Mouse (Mus musculus) embryonic facial prominence, embryonic 10.5 days (tissue): ENCODE data around the gene Fgfr2. TPM values are rescaled to one million over a fixed set of nuclear protein-coding genes. Genes with fewer than 3 reads are reported as not detected.

Experiments used
- DNase-seq: peaks from one replicate; pipeline ENCODE4 v3.0.0-alpha.2; 2017; ENCODE audit warnings: low spot score
- H3K27ac ChIP-seq: fragments of 300-500 bp; sonication (generic); replicated peaks from 2 replicates; pipeline ENCODE4 v1.5.1; 2016; ENCODE audit warnings: mild to moderate bottlenecking
- H3K27me3 ChIP-seq: fragments of 300-500 bp; sonication (generic); replicated peaks from 2 replicates; pipeline ENCODE4 v1.6.1; 2016; ENCODE audit warnings: low read depth, mild to moderate bottlenecking; ENCODE audit not compliant: poor library complexity, severe bottlenecking
- H3K36me3 ChIP-seq: fragments of 300-500 bp; sonication (generic); replicated peaks from 2 replicates; pipeline ENCODE4 v1.6.1; 2016; ENCODE audit warnings: mild to moderate bottlenecking, moderate library complexity
- H3K4me1 ChIP-seq: fragments of 300-500 bp; sonication (generic); 2 replicates; pipeline ENCODE4 v1.6.1; 2016
- H3K4me3 ChIP-seq: fragments of 300-500 bp; sonication (generic); 2 replicates; pipeline ENCODE4 v1.5.1; 2016; ENCODE audit warnings: mild to moderate bottlenecking, moderate library complexity
- H3K9me3 ChIP-seq: fragments of 300-500 bp; sonication (generic); 2 replicates; pipeline ENCODE4 v1.6.1; 2016; ENCODE audit warnings: mild to moderate bottlenecking
- WGBS: fragments of 180-500 bp; shearing (Covaris S2); methylation state at CpG from one replicate; pipeline ENCODE4 v1.1.7; 2016; 5-methylcytosine and 5-hydroxymethylcytosine counted together
- polyA plus RNA-seq: library from polyadenylated mRNA; unstranded; fragments of >200 nt; fragmentation: Nextera tagmentation; extraction: Ambion mirVana; gene quantifications from 2 replicates; pipeline ENCODE4 v1.2.1, GENCODE M21; 2016

Fgfr2 gene
- polyA plus RNA-seq, 1 experiment from 2014 or later = 74.3 TPM

DNA sequence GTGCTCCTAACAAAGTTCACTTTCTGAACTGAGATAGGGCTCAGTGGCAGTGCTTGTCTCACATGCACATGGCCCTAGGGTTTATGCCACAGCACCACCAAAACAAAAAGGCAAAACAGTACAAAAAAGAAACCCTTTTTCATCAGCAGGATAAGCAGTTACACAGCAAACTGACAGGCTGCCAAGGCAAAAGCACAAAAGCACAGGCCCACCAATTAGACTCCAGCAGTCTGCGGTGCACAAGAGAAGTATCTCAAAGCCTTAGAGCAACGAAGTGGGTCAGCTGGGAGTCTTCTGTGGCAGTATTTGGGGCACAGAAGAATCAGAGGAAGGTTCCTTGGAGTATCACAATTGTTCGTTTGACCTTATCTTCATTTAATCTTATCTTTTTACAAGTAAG is 302.5 kb downstream of the Fgfr2 start:
- Histone ChIP-seq H3K4me1 (peaks cover 8% of the 10 kb centered on the region), H3K36me3 (peaks cover 28% of the 10 kb centered on the region), H3K9me3 (no peaks in the 10 kb centered on the region), H3K27ac (no peak overlapping the region), H3K4me3 (no peak overlapping the region), H3K27me3 (no peaks in the 10 kb centered on the region)
- DNase-seq = no peak
- WGBS = 83% methylated on average over 3 of the region's 3 CpGs

GRCm38 (mm10) chr7:132817056-132817455 is 306.1 kb downstream of the Fgfr2 start:
- no peaks in the 10 kb centered on the region for H3K9me3 ChIP-seq
- H3K27me3 ChIP-seq = no peaks in the 10 kb centered on the region
- 93% methylated on average over 6 of the region's 6 CpGs for WGBS
- no peak overlapping the region for H3K4me3 ChIP-seq
- H3K27ac ChIP-seq = no peak overlapping the region
- peaks cover 44% of the 10 kb centered on the region for H3K4me1 ChIP-seq
- no peak for DNase-seq
- H3K36me3 ChIP-seq = peaks cover 12% of the 10 kb centered on the region

GRCm38 (mm10) chr7:132816528-132816927 is 306.6 kb downstream of the Fgfr2 start:
- Histone ChIP-seq H3K27me3 (no peaks in the 10 kb centered on the region), H3K4me3 (no peak overlapping the region), H3K36me3 (peaks cover 12% of the 10 kb centered on the region), H3K4me1 (peaks cover 49% of the 10 kb centered on the region), H3K9me3 (no peaks in the 10 kb centered on the region), H3K27ac (no peak overlapping the region)
- 74% methylated on average over 2 of the region's 2 CpGs for WGBS
- no peak for DNase-seq

- H3K4me1 ChIP-seq = peaks cover 63% of the 10 kb centered on the region
- peaks cover 5% of the 10 kb centered on the region for H3K36me3 ChIP-seq
- H3K4me3 ChIP-seq = peak overlapping the region; percentile 23; the same call in 1 of the 2 replicates
- no peaks in the 10 kb centered on the region for H3K9me3 ChIP-seq
- H3K27ac ChIP-seq = peak overlapping the region; percentile 73
- DNase-seq = peak; percentile 65
- 34% methylated on average over 5 of the region's 5 CpGs for WGBS
- H3K27me3 ChIP-seq = no peaks in the 10 kb centered on the region
Observed at GRCm38 (mm10) chr7:132815081-132815480, 308.1 kb downstream of the Fgfr2 start.

DNA sequence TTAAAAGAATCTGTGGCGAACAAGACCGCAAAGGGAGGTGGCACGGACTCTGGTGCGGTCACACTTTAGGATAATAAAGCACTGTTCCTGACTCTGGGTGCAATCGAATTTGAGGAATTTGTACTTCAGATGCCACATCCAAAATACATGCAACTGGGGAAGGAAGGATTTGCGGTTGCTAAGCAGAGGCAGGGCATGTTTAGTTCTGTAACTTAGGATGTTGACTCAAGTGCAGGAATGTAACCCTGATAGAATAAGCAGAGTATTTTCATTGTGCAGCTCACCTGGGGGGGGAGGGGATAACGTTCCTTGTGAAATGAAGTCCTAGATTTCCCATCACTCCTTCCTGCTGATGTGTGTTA is 309.1 kb downstream of the Fgfr2 start:
- WGBS = under 1% methylated on average over 7 of the region's 7 CpGs
- Histone ChIP-seq H3K27me3 (no peaks in the 10 kb centered on the region), H3K4me3 (peak overlapping the region; percentile 81), H3K9me3 (no peaks in the 10 kb centered on the region), H3K36me3 (peaks cover 4% of the 10 kb centered on the region; the same call in 1 of the 2 replicates), H3K4me1 (peaks cover 73% of the 10 kb centered on the region), H3K27ac (peak overlapping the region; percentile 97)
- no peak for DNase-seq

DNA sequence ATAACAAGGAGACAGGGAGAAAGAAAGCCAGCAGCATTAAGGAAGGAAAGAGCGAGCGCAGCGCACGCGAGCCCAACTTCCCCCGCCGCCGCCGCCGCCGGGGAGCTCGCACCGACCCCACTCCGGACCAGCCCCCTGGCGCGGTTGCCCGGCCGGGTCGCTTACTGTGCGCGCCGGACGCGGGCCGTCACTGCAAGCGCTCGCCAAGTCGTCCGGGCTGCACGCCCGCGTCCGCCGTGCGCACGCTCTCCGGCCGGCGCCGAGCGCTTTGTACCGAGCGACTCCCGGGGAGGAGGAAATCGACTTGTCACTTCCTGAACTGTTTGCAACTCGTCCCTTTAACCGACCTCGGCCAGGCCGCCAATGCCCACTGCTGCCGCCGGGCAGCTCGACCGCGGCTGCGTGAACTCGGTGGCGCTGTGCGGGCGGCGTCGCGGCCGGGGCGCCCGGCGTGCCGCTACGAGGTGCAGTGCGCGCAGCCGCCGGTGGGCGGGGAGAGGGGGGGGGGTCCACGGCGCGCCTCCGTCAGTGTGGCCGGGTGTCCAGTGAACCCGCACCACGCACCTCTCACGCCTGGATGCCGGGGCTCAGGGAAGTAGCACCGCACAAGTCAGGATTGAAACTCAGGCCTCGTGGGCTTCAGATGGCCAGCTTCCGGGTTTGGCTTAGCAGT is 309.6 kb downstream of the Fgfr2 start, which contains the start of gene Fam53b:
Fam53b (minus strand) TSS at position 471 of the 673 bp plus-strand sequence.
- Histone ChIP-seq H3K4me1 (peaks cover 79% of the 10 kb centered on the region), H3K4me3 (peak within 1 kb of the TSS; percentile 81), H3K36me3 (no peaks in the 10 kb centered on the region; the same call in 1 of the 2 replicates), H3K27me3 (no peaks in the 10 kb centered on the region), H3K9me3 (no peaks in the 10 kb centered on the region), H3K27ac (peak within 1 kb of the TSS; percentile 97)
- peak; percentile 87 for DNase-seq
- WGBS = under 1% methylated on average over 85 of the region's 85 CpGs

GRCm38 (mm10) chr7:132812619-132813415 is 310.3 kb downstream of the Fgfr2 start:
- peaks cover 86% of the 10 kb centered on the region for H3K4me1 ChIP-seq
- H3K27ac ChIP-seq = peak overlapping the region; percentile 97
- no peaks in the 10 kb centered on the region for H3K36me3 ChIP-seq
- no peaks in the 10 kb centered on the region for H3K9me3 ChIP-seq
- DNase-seq = peak; percentile 79
- H3K27me3 ChIP-seq = no peaks in the 10 kb centered on the region
- WGBS = under 1% methylated on average over 59 of the region's 59 CpGs
- peak overlapping the region; percentile 81 for H3K4me3 ChIP-seq

DNA sequence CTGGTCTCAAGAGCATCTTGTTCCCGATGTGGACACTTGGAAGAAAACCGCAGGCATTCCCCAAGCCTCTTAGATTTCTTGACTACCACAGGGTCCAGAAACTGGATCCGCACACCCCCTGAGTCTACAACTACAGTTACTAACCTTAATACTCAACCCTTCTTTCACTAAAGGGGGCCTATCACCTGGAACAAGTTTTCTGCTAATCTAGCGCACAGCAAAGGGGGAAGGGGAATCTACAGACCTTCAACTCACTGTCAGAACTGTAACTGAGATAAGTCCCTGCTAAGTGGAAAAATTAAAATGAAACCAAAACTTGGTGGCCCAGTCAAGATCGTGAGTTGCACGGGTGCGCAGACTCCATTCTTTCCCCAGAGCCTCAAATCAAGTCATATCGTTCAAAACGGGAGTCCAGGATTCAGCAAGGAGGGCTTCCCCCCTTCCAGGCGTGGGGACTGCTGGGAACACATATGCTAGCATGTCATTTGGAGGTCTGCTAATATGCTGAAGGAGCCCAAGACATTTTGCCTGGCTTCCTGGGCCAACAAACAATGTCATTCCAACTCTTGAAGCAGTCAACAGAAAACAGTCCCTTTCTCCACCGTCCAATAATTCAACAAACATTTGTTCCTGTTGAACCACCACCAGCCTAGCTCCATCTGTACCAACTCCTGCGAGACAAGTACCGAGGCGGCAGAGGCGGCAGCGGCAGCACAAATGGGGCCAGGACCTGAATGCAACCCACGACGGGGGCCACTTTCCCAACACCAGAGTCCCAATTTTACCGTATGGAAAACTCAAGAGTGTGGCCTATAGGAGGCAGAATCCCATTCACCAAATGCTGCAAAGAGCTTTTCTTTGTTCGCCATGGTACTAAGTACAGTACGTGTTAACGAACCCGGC is 311.2 kb downstream of the Fgfr2 start:
- Histone ChIP-seq H3K9me3 (no peaks in the 10 kb centered on the region), H3K27ac (peak overlapping the region; percentile 97), H3K27me3 (no peaks in the 10 kb centered on the region), H3K4me1 (peaks cover 94% of the 10 kb centered on the region), H3K36me3 (0 out of 2 replicates have a peak, but pooled peaks cover 3% of the 10 kb centered on the region), H3K4me3 (peak overlapping the region; percentile 81)
- peak; percentile 56 for DNase-seq
- WGBS = 11% methylated on average over 23 of the region's 23 CpGs

GRCm38 (mm10) chr7:132810879-132811278 is 312.3 kb downstream of the Fgfr2 start:
- Histone ChIP-seq H3K27ac (peak overlapping the region; percentile 72), H3K36me3 (peaks cover 9% of the 10 kb centered on the region; the same call in 1 of the 2 replicates), H3K4me1 (peaks cover 99% of the 10 kb centered on the region), H3K4me3 (peak overlapping the region; percentile 81), H3K9me3 (no peaks in the 10 kb centered on the region), H3K27me3 (no peaks in the 10 kb centered on the region)
- 42% methylated on average over 1 of the region's 1 CpGs for WGBS
- DNase-seq = peak; percentile 89

- WGBS = 9% methylated on average over 6 of the region's 6 CpGs
- peaks cover 99% of the 10 kb centered on the region for H3K4me1 ChIP-seq
Observed at GRCm38 (mm10) chr7:132810368-132810767, 312.8 kb downstream of the Fgfr2 start.

DNA sequence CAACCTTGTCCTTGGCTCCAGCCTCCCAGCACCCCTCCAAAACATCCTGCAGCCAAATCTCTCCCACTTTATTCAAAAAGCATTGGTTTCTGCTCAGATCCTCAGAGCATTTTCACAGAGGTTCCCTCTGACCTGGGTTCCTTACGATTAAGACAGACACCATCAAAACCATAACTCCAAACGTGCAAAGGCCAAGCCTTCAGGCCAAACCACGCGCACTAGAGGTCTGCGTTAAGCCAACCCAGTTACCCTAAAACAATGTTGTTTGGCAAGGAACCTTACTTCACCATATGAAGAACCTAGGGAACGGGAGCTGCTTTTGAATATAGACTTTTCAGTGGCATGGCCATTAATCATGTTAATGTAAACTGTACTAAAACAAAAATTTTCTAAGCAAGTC is 313.4 kb downstream of the Fgfr2 start:
- no peaks in the 10 kb centered on the region for H3K27me3 ChIP-seq
- no peaks in the 10 kb centered on the region for H3K9me3 ChIP-seq
- H3K27ac ChIP-seq = peak overlapping the region; percentile 84
- H3K4me1 ChIP-seq = peaks cover 93% of the 10 kb centered on the region
- H3K4me3 ChIP-seq = peak overlapping the region; percentile 81
- 20% methylated on average over 6 of the region's 6 CpGs for WGBS
- no peak for DNase-seq
- peaks cover 9% of the 10 kb centered on the region; the same call in 1 of the 2 replicates for H3K36me3 ChIP-seq

More at GRCm38 (mm10) chr7:132810368-132810767, 312.8 kb downstream of the Fgfr2 start:
- H3K9me3 ChIP-seq = no peaks in the 10 kb centered on the region
- H3K27me3 ChIP-seq = no peaks in the 10 kb centered on the region
- H3K36me3 ChIP-seq = peaks cover 9% of the 10 kb centered on the region; the same call in 1 of the 2 replicates
- no peak for DNase-seq
- peak overlapping the region; percentile 72 for H3K27ac ChIP-seq
- H3K4me3 ChIP-seq = peak overlapping the region; percentile 81; the same call in 1 of the 2 replicates
